Mouse (Mus musculus): ENCODE measurements around the gene Slx4ip.

- TF ChIP-seq EP300 (IDR thresholded peaks at IDR 0.05; ENCODE audit: insufficient read depth, low read depth, low read length) = no peak
- TF ChIP-seq POLR2A (IDR thresholded peaks at IDR 0.05; ENCODE audit: insufficient read depth, low read length) = no peak
- TF ChIP-seq CTCF (IDR thresholded peaks at IDR 0.05; ENCODE audit: low read depth, low read length) = no peak
Observed at GRCm38 (mm10) chr2:137115241-137116024, 224.4 kb downstream of the Slx4ip start.
